Mouse (Mus musculus): Measurements from ENCODE around the gene Tlcd2. TPM values are rescaled to one million over a fixed set of nuclear protein-coding genes. Genes with fewer than 3 reads are reported as not detected.

The Tlcd2 gene
- polyA plus RNA-seq, 1 experiment: 13.0 TPM

GRCm38 (mm10) chr11:75458628-75459041, 2.9 kb upstream of the Tlcd2 start:
- 19% methylated on average over 8 of the region's 8 CpGs for WGBS
- no peaks in the 10 kb centered on the region for H3K36me3 ChIP-seq (ENCODE audit: control insufficient read depth, insufficient read depth, low read length)
- H3K27me3 ChIP-seq (ENCODE audit: control insufficient read depth, insufficient read depth, low read length): no peaks in the 10 kb centered on the region
- H3K4me3 ChIP-seq (ENCODE audit: control insufficient read depth, insufficient read depth, low read length): no peak overlapping the region
- peaks cover 63% of the 10 kb centered on the region for H3K4me1 ChIP-seq (replicated peaks; ENCODE audit: control insufficient read depth, insufficient read depth, low read length)
- TF ChIP-seq CTCF (IDR thresholded peaks at IDR 0.05; ENCODE audit: borderline replicate concordance, control insufficient read depth, extremely low read depth, insufficient read depth, low read length, poor library complexity) (no peak), POLR2A (IDR thresholded peaks at IDR 0.05; ENCODE audit: control insufficient read depth, extremely low read depth, insufficient read depth, low read length, poor library complexity) (no peak)
- H3K27ac ChIP-seq (ENCODE audit: control insufficient read depth, insufficient read depth, low read length): peak overlapping the region; percentile 86
- peak; percentile 22 for DNase-seq

GRCm38 (mm10) chr11:75459141-75459711, 2.3 kb upstream of the Tlcd2 start:
- DNase-seq: peak; percentile 11
- TF ChIP-seq POLR2A (IDR thresholded peaks at IDR 0.05; ENCODE audit: control insufficient read depth, extremely low read depth, insufficient read depth, low read length, poor library complexity) (no peak), CTCF (IDR thresholded peaks at IDR 0.05; ENCODE audit: borderline replicate concordance, control insufficient read depth, extremely low read depth, insufficient read depth, low read length, poor library complexity) (no peak)
- Histone ChIP-seq H3K36me3 (ENCODE audit: control insufficient read depth, insufficient read depth, low read length) (no peaks in the 10 kb centered on the region), H3K4me3 (ENCODE audit: control insufficient read depth, insufficient read depth, low read length) (no peak overlapping the region), H3K27me3 (ENCODE audit: control insufficient read depth, insufficient read depth, low read length) (no peaks in the 10 kb centered on the region), H3K4me1 (replicated peaks; ENCODE audit: control insufficient read depth, insufficient read depth, low read length) (peaks cover 58% of the 10 kb centered on the region), H3K27ac (ENCODE audit: control insufficient read depth, insufficient read depth, low read length) (peak overlapping the region; percentile 86)
- 60% methylated on average over 5 of the region's 5 CpGs for WGBS

- Histone ChIP-seq H3K4me1 (replicated peaks; ENCODE audit: control insufficient read depth, insufficient read depth, low read length) (peaks cover 56% of the 10 kb centered on the region), H3K4me3 (ENCODE audit: control insufficient read depth, insufficient read depth, low read length) (no peak overlapping the region), H3K27ac (ENCODE audit: control insufficient read depth, insufficient read depth, low read length) (peak overlapping the region; percentile 86), H3K27me3 (ENCODE audit: control insufficient read depth, insufficient read depth, low read length) (no peaks in the 10 kb centered on the region), H3K36me3 (ENCODE audit: control insufficient read depth, insufficient read depth, low read length) (no peaks in the 10 kb centered on the region)
- WGBS: 14% methylated on average over 5 of the region's 5 CpGs
- TF ChIP-seq POLR2A (IDR thresholded peaks at IDR 0.05; ENCODE audit: control insufficient read depth, extremely low read depth, insufficient read depth, low read length, poor library complexity): no peak
- no peak for TF ChIP-seq CTCF (IDR thresholded peaks at IDR 0.05; ENCODE audit: borderline replicate concordance, control insufficient read depth, extremely low read depth, insufficient read depth, low read length, poor library complexity)
- DNase-seq: no peak
Observed at GRCm38 (mm10) chr11:75459751-75460102, 1.8 kb upstream of the Tlcd2 start.

GRCm38 (mm10) chr11:75460103-75460843, 1.2 kb upstream of the Tlcd2 start:
- H3K4me1 ChIP-seq (replicated peaks; ENCODE audit: control insufficient read depth, insufficient read depth, low read length): peaks cover 51% of the 10 kb centered on the region
- no peak for TF ChIP-seq POLR2A (IDR thresholded peaks at IDR 0.05; ENCODE audit: control insufficient read depth, extremely low read depth, insufficient read depth, low read length, poor library complexity)
- no peak for TF ChIP-seq CTCF (IDR thresholded peaks at IDR 0.05; ENCODE audit: borderline replicate concordance, control insufficient read depth, extremely low read depth, insufficient read depth, low read length, poor library complexity)

GRCm38 (mm10) chr11:75461743-75462252, 283 bp downstream of the Tlcd2 start:
- H3K4me3 ChIP-seq (ENCODE audit: control insufficient read depth, insufficient read depth, low read length): peak overlapping the region; percentile 58
- H3K36me3 ChIP-seq (ENCODE audit: control insufficient read depth, insufficient read depth, low read length): no peaks in the 10 kb centered on the region
- WGBS: 2% methylated on average over 30 of the region's 30 CpGs
- H3K27me3 ChIP-seq (ENCODE audit: control insufficient read depth, insufficient read depth, low read length): no peaks in the 10 kb centered on the region
- peaks cover 39% of the 10 kb centered on the region for H3K4me1 ChIP-seq (replicated peaks; ENCODE audit: control insufficient read depth, insufficient read depth, low read length)
- no peak for DNase-seq
- TF ChIP-seq CTCF (IDR thresholded peaks at IDR 0.05; ENCODE audit: borderline replicate concordance, control insufficient read depth, extremely low read depth, insufficient read depth, low read length, poor library complexity) (no peak), POLR2A (IDR thresholded peaks at IDR 0.05; ENCODE audit: control insufficient read depth, extremely low read depth, insufficient read depth, low read length, poor library complexity) (no peak)
- H3K27ac ChIP-seq (ENCODE audit: control insufficient read depth, insufficient read depth, low read length): no peak overlapping the region

More at GRCm38 (mm10) chr11:75460103-75460843, 1.2 kb upstream of the Tlcd2 start:
- H3K27me3 ChIP-seq (ENCODE audit: control insufficient read depth, insufficient read depth, low read length): no peaks in the 10 kb centered on the region
- peak overlapping the region; percentile 86 for H3K27ac ChIP-seq (ENCODE audit: control insufficient read depth, insufficient read depth, low read length)
- peak overlapping the region; percentile 33 for H3K4me3 ChIP-seq (ENCODE audit: control insufficient read depth, insufficient read depth, low read length)
- DNase-seq: peak; percentile 86
- 2% methylated on average over 19 of the region's 19 CpGs for WGBS
- no peaks in the 10 kb centered on the region for H3K36me3 ChIP-seq (ENCODE audit: control insufficient read depth, insufficient read depth, low read length)

- DNase-seq: peak; percentile 45
- 16% methylated on average over 16 of the region's 16 CpGs for WGBS
- Histone ChIP-seq H3K27ac (ENCODE audit: control insufficient read depth, insufficient read depth, low read length) (no peak overlapping the region), H3K27me3 (ENCODE audit: control insufficient read depth, insufficient read depth, low read length) (no peaks in the 10 kb centered on the region), H3K4me1 (replicated peaks; ENCODE audit: control insufficient read depth, insufficient read depth, low read length) (peaks cover 34% of the 10 kb centered on the region), H3K36me3 (ENCODE audit: control insufficient read depth, insufficient read depth, low read length) (no peaks in the 10 kb centered on the region), H3K4me3 (ENCODE audit: control insufficient read depth, insufficient read depth, low read length) (peak overlapping the region; percentile 58)
- no peak for TF ChIP-seq POLR2A (IDR thresholded peaks at IDR 0.05; ENCODE audit: control insufficient read depth, extremely low read depth, insufficient read depth, low read length, poor library complexity)
- no peak for TF ChIP-seq CTCF (IDR thresholded peaks at IDR 0.05; ENCODE audit: borderline replicate concordance, control insufficient read depth, extremely low read depth, insufficient read depth, low read length, poor library complexity)
Observed at GRCm38 (mm10) chr11:75462253-75462783, 803 bp downstream of the Tlcd2 start.
